Mouse (Mus musculus) midbrain, postnatal 0 days (tissue): ENCODE measurements at regions not wholly inside any gene's neighbourhood (a gene's known extent, or its start where the extent isn't known, plus 50 kb on each side); places are given as distances from the start of the nearest gene placed in this dataset.

Experiments used
- ATAC-seq: fragments of 200-750 bp; cut with Nextera tagmentation; 2 replicates; pipeline ENCODE4 v1.8.0; 2017; ENCODE audit warnings: moderate number of reproducible peaks, mild to moderate bottlenecking, moderate TSS enrichment, moderate library complexity; ENCODE audit not compliant: low FRiP score
- DNase-seq: peaks from one replicate; pipeline ENCODE4 v3.0.0-alpha.2; 2015; ENCODE audit warnings: low spot score
- H3K27ac ChIP-seq: fragments of 300-500 bp; sonication (generic); 2 replicates; pipeline ENCODE4 v1.5.1; 2014; ENCODE audit warnings: low read depth, mild to moderate bottlenecking, low read length, mixed read lengths
- H3K27me3 ChIP-seq: fragments of 300-500 bp; sonication (generic); 2 replicates; pipeline ENCODE4 v1.6.1; 2014; ENCODE audit warnings: low read length, control low read depth, mixed read lengths; ENCODE audit not compliant: insufficient read depth
- H3K36me3 ChIP-seq: fragments of 300-500 bp; sonication (generic); 2 replicates; pipeline ENCODE4 v1.6.1; 2014; ENCODE audit warnings: low read length, control low read depth, mixed read lengths; ENCODE audit not compliant: insufficient read depth
- H3K4me1 ChIP-seq: fragments of 300-500 bp; sonication (generic); 2 replicates; pipeline ENCODE4 v1.6.1; 2014; ENCODE audit warnings: mild to moderate bottlenecking, control low read depth, antibody characterized with exemption, low read length, mixed read lengths; ENCODE audit not compliant: insufficient read depth
- H3K4me2 ChIP-seq: fragments of 300-500 bp; sonication (generic); 2 replicates; pipeline ENCODE4 v1.6.1; 2014; ENCODE audit warnings: low read depth, mild to moderate bottlenecking, low read length, mixed read lengths; ENCODE audit not compliant: poor library complexity, severe bottlenecking
- H3K4me3 ChIP-seq: fragments of 300-500 bp; sonication (generic); 2 replicates; pipeline ENCODE4 v1.5.1; 2014; ENCODE audit warnings: low read depth, mild to moderate bottlenecking, low read length, moderate library complexity
- H3K9ac ChIP-seq: fragments of 300-500 bp; sonication (generic); replicated peaks from 2 replicates; pipeline ENCODE4 v1.6.1; 2014; ENCODE audit warnings: mild to moderate bottlenecking, low read length, moderate library complexity, mixed read lengths; ENCODE audit not compliant: poor library complexity, severe bottlenecking
- H3K9me3 ChIP-seq: fragments of 300-500 bp; sonication (generic); 2 replicates; pipeline ENCODE4 v1.6.1; 2016; ENCODE audit warnings: low read length, control low read depth
- CTCF ChIP-seq: IDR thresholded peaks from 2 replicates; pipeline ENCODE4 v1.5.1; 2016; ENCODE audit warnings: antibody characterized with exemption, mild to moderate bottlenecking
- WGBS: fragments of 180-500 bp; shearing (Covaris S2); extraction: QIAGEN DNeasy Blood & Tissue Kit; methylation state at CpG from one replicate; pipeline ENCODE4 v1.1.7; 2014; 5-methylcytosine and 5-hydroxymethylcytosine counted together

GRCm38 (mm10) chr1:135665484-135665883 is 54.4 kb upstream of the Csrp1 start:
- H3K27ac ChIP-seq, result no peak overlapping the region; the same call in 1 of the 2 replicates

DNA sequence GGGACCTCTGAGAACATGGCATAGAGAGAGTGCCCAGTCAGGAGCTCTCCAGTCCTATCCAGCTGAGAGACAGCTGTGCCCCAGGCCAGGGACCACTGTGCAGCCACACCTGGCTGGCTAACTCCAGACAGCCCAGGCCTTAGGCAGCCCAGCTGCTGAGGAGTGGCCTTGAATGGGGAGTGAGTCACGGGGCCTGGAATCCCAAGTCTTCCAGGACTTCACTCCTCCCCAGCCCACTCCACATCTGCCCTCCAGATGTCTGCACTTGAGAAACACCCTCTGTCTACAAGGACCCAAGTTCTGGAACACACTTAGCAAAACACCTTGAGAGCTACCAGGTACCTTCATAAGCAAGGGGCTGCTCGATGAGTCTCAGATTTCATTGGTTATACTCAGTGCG is 51.5 kb upstream of the Csrp1 start:
- H3K4me2 ChIP-seq, result no peak overlapping the region
- peaks cover 4% of the 10 kb centered on the region; the same call in 1 of the 2 replicates for H3K4me1 ChIP-seq
- no peak overlapping the region for H3K4me3 ChIP-seq
- TF ChIP-seq CTCF, result no peak
- no peaks in the 10 kb centered on the region for H3K36me3 ChIP-seq
- H3K27me3 ChIP-seq, result no peaks in the 10 kb centered on the region
- H3K27ac ChIP-seq, result no peak overlapping the region
- DNase-seq (no peak), ATAC-seq (no peak)
- H3K9ac ChIP-seq, result no peak overlapping the region
- WGBS, result 90% methylated on average over 3 of the region's 3 CpGs
- no peaks in the 10 kb centered on the region for H3K9me3 ChIP-seq

More at GRCm38 (mm10) chr1:135665484-135665883, 54.4 kb upstream of the Csrp1 start:
- no peaks in the 10 kb centered on the region for H3K27me3 ChIP-seq
- ATAC-seq (peak; percentile 72), DNase-seq (peak; percentile 72)
- WGBS, result 54% methylated on average over 8 of the region's 8 CpGs
- no peak overlapping the region for H3K9ac ChIP-seq
- H3K9me3 ChIP-seq, result no peaks in the 10 kb centered on the region
- peaks cover 4% of the 10 kb centered on the region; the same call in 1 of the 2 replicates for H3K4me1 ChIP-seq
- no peak overlapping the region for H3K4me2 ChIP-seq
- no peak overlapping the region for H3K4me3 ChIP-seq
- TF ChIP-seq CTCF, result no peak
- no peaks in the 10 kb centered on the region for H3K36me3 ChIP-seq

DNA sequence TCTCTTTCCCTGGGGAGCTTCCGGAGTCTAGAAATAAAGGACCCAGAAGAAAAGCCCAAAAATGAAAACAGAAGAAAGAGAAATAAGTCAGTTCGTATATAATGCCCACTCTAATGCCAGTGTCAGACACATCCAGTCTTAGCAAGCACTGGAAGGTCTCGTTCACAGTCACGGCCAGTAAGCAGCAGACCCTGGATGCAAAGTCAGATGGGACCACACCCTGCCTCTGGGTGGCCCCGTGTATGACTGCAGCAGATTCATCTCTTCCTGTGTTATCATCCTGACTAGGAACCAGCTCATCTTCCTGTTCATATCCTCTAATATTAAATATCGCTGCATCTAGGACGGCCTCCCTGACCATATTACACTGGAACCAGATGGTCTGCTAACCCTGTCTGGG is 50.9 kb upstream of the Csrp1 start:
- Histone ChIP-seq H3K27me3 (no peaks in the 10 kb centered on the region), H3K9ac (no peak overlapping the region), H3K36me3 (no peaks in the 10 kb centered on the region), H3K9me3 (no peaks in the 10 kb centered on the region), H3K4me2 (no peak overlapping the region), H3K27ac (no peak overlapping the region), H3K4me1 (peaks cover 4% of the 10 kb centered on the region; the same call in 1 of the 2 replicates), H3K4me3 (no peak overlapping the region)
- ATAC-seq, result no peak
- no peak for DNase-seq
- TF ChIP-seq CTCF, result no peak
- 89% methylated on average over 7 of the region's 7 CpGs for WGBS

DNA sequence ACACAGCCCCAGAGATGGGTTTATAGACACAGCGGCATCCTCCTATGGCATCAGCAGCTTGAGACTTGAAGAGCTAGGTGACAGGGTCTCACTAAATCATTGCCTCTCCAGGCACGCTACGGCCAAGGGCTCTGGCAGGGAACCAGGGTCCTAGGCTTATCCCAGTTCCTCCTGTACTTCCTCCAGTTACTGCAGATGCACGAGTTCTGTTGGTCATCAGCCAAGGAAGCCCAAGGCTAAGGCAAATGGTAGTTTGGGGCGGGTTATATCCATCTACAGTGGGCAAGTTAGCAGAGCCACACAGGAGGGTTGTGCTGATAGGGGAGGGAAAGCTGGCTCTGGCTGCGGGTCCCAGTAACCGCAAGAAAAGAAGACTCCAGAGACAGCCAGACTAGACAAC is 50.1 kb upstream of the Csrp1 start:
- Histone ChIP-seq H3K27me3 (no peaks in the 10 kb centered on the region), H3K27ac (no peak overlapping the region), H3K9me3 (no peaks in the 10 kb centered on the region), H3K9ac (no peak overlapping the region), H3K4me2 (peak overlapping the region; percentile 4; the same call in 1 of the 2 replicates), H3K4me1 (peaks cover 4% of the 10 kb centered on the region; the same call in 1 of the 2 replicates), H3K4me3 (no peak overlapping the region), H3K36me3 (no peaks in the 10 kb centered on the region)
- TF ChIP-seq CTCF, result no peak
- DNase-seq (peak; percentile 58), ATAC-seq (no peak)
- 57% methylated on average over 7 of the region's 7 CpGs for WGBS
